Mouse (Mus musculus) c-Kit-positive CD71-positive TER-119-negative erythroid progenitor cells, embryonic 14.5 days (primary cell): Measurements from ENCODE around the gene Col19a1.

Source experiments
- DNase-seq: peaks from one replicate; pipeline ENCODE4 v3.0.0-alpha.2; 2013; ENCODE audit warnings: low read depth

The Col19a1 gene

DNA sequence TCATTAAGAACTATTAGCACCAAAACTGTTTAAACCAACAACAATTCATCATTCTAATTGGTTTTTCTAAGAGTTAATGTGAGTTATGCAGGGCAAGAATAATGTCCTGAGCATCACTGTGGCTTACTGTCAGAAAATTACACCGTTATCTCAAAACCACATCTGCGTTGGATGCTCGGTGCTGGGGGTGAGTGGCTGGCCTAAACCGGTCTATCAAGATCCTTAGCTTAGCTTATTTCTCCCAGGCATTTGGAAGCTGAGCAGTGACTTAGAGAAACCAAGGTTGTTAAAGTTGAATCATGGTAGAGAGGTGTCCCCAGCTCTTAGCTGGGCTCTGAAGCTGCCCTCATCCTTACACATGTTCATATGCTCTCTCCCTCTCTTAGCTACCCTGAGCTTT lies 276.4 kb downstream of the Col19a1 start:
- DNase-seq: no peak

DNA sequence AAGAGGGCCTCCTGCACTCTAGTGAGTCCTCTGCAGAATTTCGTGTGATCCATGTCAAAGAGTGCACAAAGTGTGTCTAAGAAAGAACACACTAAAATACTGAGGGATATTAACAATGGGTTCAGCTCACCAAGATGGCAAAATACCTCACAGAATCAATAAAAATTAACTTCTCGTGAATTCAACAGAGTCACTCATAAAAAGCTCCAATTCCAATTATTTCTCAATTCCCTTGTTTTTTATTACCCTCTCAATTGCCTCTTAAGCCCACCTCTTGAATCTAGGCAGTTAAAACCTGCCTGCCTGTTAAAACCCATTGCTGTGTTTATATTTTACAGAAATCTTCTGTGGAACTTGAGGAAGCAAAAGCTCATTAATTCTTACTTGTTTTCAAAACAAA lies 277.1 kb downstream of the Col19a1 start:
- DNase-seq: no peak

GRCm38 (mm10) chr1:24303077-24303476 lies 284.2 kb downstream of the Col19a1 start:
- no peak for DNase-seq

GRCm38 (mm10) chr1:24302674-24303073 lies 284.6 kb downstream of the Col19a1 start:
- DNase-seq: peak; percentile 1

DNA sequence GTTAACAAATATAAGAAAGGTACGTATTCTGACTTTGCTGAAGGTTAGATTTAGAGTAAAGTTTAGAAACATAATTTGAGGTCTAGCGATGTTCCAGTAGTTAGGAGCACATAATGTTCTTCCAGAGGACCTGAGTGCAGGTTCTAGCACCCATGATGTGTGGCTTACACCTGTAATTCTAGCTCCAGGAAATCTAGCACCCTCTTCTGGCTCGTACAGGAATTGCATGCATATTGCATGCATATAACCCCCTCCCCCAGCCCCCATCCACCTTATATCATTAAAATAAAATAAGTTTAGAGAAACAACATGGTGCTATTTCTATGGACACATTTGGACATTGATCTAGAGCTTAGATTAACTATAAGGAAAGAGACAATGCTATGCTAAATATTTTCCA lies 286.6 kb downstream of the Col19a1 start:
- DNase-seq: no peak

DNA sequence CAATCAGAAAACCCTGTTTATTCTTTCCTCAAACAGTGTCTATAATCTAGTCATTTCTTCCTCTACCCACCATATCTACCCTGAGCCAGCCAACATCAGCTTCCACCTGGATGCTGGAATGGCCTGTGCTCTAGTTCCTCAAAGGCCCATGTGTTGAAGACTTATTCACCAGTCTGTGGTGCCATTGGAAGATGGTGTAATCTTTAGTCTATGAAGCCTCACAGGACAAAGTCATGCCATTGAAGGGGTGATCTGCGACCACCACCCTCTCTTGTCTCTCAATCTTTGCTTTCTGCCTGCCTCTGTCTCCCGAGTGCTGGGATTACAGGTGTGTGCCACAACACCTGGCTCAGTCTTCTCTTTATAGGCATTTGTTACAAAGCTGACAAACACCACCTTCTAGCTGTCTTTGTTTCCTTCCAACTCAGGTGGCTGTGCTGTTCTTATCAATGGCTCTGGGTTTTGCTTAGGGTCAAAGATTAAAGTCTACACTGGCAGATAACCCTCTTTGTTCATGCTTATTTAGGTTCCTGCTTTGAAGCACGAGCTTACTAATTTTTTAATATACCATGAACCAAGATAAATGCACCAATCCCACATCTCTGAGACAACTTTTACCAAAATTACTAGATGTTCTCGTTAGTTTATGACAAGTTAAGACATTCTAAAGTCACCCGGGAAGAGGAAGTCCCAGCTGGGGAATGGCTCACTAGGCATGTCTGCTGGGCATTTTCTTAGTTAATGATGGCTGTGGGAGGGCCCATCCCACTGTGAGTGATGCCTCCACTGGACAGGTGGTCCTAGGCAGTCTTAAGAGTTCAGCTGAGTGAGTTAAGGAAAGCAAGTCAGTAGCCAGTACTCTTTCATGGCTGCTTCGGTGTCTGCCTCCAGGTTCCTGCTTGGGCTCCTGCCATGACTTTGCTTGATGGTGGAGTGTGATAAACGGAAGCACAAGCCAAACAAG lies 292.0 kb downstream of the Col19a1 start:
- no peak for DNase-seq

DNA sequence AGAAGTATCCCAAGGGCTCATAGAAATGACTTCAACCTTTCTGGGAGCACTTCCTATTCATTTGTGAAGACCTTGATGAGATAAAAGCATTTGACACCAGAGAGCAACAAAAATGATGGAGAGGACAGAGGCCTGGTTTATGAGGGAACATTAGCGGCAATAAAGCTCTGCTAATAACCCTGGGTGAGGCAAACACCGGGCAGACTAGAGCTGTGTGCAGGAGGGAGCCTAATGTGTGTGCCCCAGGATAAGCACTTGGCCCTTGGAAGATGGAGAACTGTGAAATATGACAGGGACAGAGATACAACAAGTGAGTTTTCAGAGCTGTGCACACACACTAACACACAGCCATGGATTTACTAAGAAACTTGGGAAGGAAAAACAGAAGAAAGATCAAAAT lies 294.8 kb downstream of the Col19a1 start:
- no peak for DNase-seq

- no peak for DNase-seq
These were observed 300.9 kb downstream of the Col19a1 start for GRCm38 (mm10) chr1:24286360-24286759.

DNA sequence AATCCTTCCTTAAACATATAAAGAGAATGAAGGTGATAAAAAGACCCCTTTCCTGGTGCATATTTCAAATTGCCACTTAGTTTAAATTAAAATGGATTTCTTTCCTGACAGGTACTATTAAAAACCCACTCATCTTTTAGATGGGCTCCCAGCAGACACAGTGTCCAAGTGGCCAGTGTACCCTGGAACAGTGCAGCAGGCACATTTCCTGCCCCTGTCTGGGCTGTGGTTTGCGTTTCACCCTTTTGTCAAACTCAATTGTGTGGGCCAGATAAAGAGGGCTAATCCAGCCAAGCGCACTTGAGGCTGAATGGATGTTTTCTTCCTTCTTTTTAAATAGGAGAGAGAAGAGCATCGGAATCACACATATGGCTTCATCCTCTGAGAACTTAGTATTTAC lies 320.2 kb downstream of the Col19a1 start:
- no peak for DNase-seq

- DNase-seq: no peak
These were observed 326.1 kb downstream of the Col19a1 start for GRCm38 (mm10) chr1:24261181-24261580.

DNA sequence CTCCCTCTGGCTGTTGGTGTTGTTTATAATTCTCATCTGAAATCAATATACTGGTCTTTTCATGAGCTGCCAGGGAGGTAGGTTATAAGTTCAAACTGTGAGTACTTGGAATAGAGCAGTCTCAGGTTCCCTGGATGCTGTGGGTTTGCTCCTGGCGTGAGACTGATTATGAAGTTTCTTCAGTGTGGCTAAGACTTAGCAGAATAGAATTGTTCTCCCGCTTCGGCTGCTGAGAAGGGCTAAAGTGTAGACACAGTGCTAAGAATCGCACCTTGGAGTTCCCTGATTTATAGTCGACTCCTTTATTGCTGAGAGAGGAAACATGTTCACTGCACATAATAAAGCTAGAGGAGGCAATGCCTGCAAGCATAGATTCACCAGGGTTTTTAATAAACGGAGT lies 327.9 kb downstream of the Col19a1 start:
- no peak for DNase-seq

DNA sequence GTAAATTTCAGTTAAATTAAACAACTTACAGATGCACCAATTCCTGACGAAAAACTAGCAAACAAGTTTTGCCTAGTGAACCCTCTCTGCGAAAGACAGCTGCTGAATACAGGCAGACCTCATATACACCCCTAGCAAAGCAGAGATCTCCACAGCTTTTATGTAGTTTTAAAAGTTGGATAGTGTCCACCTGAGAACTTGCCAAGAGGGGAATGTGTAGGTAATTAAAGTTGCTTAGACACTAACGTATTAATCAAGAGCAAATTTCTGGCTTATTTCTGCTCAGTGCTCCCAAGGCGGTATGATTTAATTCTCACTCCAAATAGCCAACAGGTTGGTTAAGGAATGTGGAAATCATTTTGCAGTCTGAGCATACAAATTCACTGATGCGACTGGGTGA lies 329.3 kb downstream of the Col19a1 start:
- no peak for DNase-seq

GRCm38 (mm10) chr1:24249105-24249664 lies 338.1 kb downstream of the Col19a1 start:
- DNase-seq: no peak

DNA sequence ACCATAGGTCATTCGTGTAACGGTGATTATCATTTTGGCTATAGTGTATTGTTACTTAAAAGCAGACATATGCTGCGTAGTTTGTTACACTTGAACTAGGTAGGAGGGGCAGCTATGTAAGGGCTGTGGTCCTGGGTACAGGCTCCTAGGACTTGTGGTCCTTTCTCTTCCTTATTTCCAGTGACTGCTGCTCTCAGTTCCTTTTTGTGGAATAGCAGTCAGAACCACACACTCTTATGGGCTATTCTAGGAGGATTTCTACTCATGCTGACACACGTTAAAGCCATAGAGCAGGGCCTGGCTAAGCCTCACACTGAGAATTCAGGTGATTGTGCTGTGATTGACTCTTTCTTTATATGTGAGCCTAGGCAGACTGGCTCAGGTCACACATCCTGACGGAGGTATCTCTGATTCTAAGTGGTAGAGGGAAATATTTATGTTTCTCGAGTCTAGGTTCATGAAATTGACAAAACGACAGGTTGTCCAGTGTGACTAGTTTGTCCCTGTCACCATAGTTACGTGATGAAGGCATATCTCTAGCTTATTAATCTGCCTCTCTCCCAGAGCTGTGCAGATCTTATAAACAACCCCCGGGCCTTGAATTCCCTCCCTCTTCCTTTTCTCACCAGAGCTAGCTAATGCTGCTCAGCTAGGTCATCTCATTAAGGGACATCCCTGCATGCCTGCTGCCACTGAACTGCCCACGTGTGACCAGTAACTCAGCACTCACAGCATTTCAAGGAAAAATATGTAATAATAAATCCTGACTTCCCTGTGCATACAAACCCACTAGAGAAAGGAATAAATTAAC lies 338.8 kb downstream of the Col19a1 start:
- no peak for DNase-seq

DNA sequence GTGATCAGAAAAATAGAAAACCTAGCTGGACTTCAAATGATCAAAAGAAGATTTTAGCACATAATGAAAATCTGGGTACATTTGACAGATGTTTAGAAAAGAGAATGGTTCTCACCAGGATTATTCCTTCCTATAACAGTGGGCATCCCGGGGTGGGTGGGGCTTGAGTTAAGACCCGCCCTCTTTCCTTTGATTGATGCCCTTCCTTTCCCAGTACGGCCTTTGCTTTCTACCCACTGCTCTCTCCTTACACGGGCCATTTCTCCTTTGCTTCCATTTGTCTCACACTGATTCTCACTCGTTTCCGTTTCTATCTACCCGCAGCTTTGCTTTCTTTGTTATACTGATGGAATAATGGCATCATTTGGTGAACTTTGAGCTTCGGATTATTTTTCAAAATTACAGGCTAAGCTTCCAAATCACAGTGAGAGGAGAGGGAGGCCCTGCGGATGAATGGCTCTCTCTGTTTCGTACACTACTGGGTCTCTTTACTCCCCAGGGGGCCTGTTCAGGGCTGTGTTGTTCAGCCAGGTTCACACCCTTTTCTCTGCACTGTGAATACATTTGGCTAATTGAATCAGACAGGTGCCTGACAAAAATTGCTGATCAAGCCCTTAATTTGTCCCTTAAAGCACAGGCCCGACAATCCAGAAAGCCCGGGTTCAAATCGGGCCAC lies 341.4 kb downstream of the Col19a1 start:
- DNase-seq: no peak

GRCm38 (mm10) chr1:24244931-24245330 lies 342.3 kb downstream of the Col19a1 start:
- no peak for DNase-seq

- DNase-seq: no peak
These were observed 347.1 kb downstream of the Col19a1 start for GRCm38 (mm10) chr1:24240039-24240691.

DNA sequence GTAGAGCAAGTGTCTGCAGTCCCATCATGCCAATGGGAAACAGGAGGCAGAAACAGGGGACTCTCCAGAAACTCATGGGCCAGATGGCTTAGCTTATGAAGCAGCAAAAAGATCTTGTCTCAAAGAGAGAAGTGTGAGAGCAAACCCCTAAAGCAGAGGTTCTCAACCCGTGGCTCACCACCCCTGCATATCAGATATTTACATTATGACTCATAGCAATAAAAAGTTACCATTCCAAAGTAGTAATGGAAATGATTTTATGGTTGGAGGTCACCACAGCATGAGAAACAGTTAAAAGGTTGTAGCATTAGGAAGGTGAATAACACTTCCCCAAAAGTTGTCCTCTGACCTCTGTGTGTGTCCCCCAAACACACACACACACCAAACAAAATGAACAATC lies 350.9 kb downstream of the Col19a1 start:
- no peak for DNase-seq

DNA sequence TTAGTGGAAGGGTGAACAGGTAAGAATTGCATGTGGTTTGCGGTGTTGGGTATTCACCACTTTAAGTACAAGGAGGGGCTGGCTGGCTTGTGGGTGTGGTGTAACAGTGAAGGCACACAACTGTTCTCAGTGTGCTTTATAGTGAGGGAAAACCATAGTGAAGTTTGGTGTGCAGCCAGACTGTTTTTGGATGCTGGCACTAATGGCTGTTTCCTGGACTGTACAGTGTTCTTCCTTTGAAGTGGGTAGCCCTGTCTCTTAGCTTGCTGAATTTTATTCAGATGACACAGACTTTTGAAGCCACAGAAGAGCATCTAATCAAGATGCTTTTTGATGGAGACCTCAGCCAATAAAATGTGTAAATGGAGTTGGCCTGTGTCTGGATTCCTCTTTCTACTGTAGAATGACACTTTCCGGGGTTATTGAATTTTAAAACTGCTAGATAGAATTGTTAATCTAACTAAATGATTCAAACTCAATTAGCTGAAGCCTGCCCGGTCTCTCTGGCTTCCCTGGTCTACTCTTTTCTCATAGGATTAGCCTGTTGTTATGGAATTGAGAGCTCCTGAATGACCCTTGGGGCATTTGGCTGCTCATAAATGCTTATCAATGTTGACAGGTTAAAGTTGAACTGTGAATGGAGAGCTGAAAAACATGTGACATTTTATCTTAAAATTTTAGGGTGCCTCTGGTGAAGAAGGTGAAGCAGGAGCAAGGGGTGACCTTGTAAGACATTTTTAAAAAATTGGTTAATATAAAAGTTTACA lies 355.6 kb downstream of the Col19a1 start:
- no peak for DNase-seq

GRCm38 (mm10) chr1:24230428-24230827 lies 356.8 kb downstream of the Col19a1 start:
- no peak for DNase-seq

GRCm38 (mm10) chr1:24229552-24229951 lies 357.7 kb downstream of the Col19a1 start:
- DNase-seq: no peak
